Mouse (Mus musculus) liver, postnatal 0 days (tissue): ENCODE data around the gene Gm13090.

ENCODE experiments used
- CTCF ChIP-seq: sonication (generic); IDR thresholded peaks from 2 replicates; pipeline ENCODE4 v1.5.1; 2016; ENCODE audit warnings: antibody characterized with exemption, low read depth
- EP300 ChIP-seq: IDR thresholded peaks from 2 replicates; pipeline ENCODE4 v1.6.1; 2016; ENCODE audit warnings: antibody characterized with exemption, low read depth, mild to moderate bottlenecking

DNA sequence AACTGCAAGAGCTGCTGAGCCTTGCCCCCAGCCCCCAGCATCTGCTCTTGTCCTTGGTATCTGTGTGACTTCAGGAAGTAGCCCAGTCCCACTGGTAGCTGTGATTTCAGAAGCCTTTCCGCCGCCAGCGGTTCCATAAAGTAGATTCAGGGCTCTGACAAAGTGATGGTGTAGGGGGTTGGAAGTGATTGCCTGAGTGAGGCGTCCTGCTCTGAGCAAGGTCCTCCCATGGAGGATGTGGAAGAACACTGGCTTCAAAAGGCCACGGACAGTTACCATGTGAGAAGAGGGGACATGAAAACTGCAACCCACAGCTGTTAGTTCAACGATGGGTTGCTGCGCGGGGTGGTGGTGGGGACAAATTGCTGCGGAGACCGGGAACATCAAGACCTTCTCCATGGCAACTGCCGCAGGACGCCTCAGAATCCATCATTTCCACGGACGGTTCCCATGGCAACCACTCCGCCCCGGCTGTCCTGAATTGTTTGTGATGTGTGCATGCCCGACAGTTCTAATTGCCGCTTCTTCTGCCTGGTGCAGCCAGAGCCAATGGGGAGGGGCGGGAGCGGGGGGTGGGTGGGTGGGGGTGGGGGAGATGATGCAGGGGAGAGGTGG, 51.1 kb downstream of the Gm13090 start:
- TF ChIP-seq CTCF (no peak), EP300 (no peak)
